ENCODE assay signal across 12 mouse cellular contexts in the genomic region with DNA sequence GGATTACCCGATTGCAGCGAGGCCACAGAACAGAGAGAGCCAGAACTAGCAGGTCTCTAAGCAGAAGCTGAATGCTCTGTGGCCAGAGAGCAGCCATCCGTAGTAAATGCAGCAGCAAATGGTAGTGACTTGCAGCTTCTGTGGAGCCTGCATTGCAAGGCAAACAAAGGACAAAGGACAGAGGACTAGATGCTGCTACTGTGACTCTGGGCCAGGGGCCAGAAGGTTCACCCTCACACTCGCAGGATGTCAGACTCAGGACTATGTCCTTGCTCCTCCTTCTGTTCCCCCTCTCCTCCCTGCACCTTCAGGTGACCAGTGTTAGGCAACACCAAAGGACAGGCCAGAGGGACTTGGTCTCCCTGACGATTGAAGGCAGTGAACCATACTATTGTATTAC.
DNase-seq lines count a peak whose midpoint lies in the region; ATAC-seq and TF ChIP-seq lines count a peak whose summit lies in the region.
"Had no signal": no experiment of that assay in that cellular context is flagged by ENCODE, and none has a peak within 500 bp of the region (broad histone marks: within the 10 kb centered on the region; RNA-seq: fewer than 3 reads in every experiment).

No protein-coding gene starts in this region.

- H3K27me3 ChIP-seq in forebrain, embryonic 15.5 days, result no peaks in the 10 kb centered on the region
- H3K27me3 ChIP-seq in forebrain, embryonic 11.5 days (ENCODE audit: control insufficient read depth, insufficient read depth, low read length), result no peaks in the 10 kb centered on the region
- H3K27me3 ChIP-seq in kidney, adult 2 months (replicated peaks; ENCODE audit: control insufficient read depth, insufficient read depth, low read length), result no peaks in the 10 kb centered on the region
- no peaks in the 10 kb centered on the region for H3K27me3 ChIP-seq in midbrain, embryonic 13.5 days
- H3K27me3 ChIP-seq: forebrain, embryonic 13.5 days; liver, embryonic 13.5 days had no signal

- no peak overlapping the region for H3K27ac ChIP-seq in forebrain, embryonic 15.5 days (replicated peaks)
- no peak overlapping the region for H3K27ac ChIP-seq in forebrain, embryonic 11.5 days (ENCODE audit: low read depth, low read length)
- peak overlapping the region; percentile 8; the same call in 1 of the 2 replicates for H3K27ac ChIP-seq in kidney, adult 2 months (ENCODE audit: insufficient read depth, low read depth, low read length)
- no peak overlapping the region for H3K27ac ChIP-seq in midbrain, embryonic 13.5 days
- H3K27ac ChIP-seq: forebrain, embryonic 13.5 days; liver, embryonic 13.5 days had no signal

- TF ChIP-seq CTCF in brain, embryonic 14.5 days (IDR thresholded peaks at IDR 0.05; ENCODE audit: borderline replicate concordance, extremely low read depth, insufficient read depth, insufficient read length), result no peak
- no peak for TF ChIP-seq CTCF in kidney, adult 2 months (conservative IDR thresholded peaks at IDR 0.05; ENCODE audit: insufficient read depth, insufficient read length, low read depth, low read length)

- DNase-seq in forebrain, embryonic 11.5 days (ENCODE audit: low spot score), result no peak
- peak; percentile 51 for DNase-seq in brain, embryonic 14.5 days (ENCODE audit: low read depth)
- peak; percentile 89 for DNase-seq in kidney, adult 2 months
- DNase-seq in right cerebral cortex, postnatal 36 days (ENCODE audit: low spot score in 2 of 2), result no peak
- DNase-seq in layer of hippocampus, postnatal 25 days (ENCODE audit: extremely low spot score in 1 of 2, low spot score in 1 of 2), result no peak
- no peak for DNase-seq in urinary bladder, postnatal 14 days (ENCODE audit: low spot score)
- DNase-seq: B cell, adult 2 months; liver, embryonic 13.5 days; spleen, adult 18-20 months had no signal

- no peak overlapping the region for H3K4me3 ChIP-seq in forebrain, embryonic 15.5 days
- no peak overlapping the region for H3K4me3 ChIP-seq in forebrain, embryonic 11.5 days (ENCODE audit: low read depth, low read length)
- no peak overlapping the region for H3K4me3 ChIP-seq in kidney, adult 2 months (ENCODE audit: insufficient read depth, low read depth, low read length)
- no peak overlapping the region for H3K4me3 ChIP-seq in midbrain, embryonic 13.5 days (replicated peaks)
- H3K4me3 ChIP-seq: forebrain, embryonic 13.5 days; liver, embryonic 13.5 days had no signal

- no peak overlapping the region for H3K4me2 ChIP-seq in forebrain, embryonic 15.5 days (replicated peaks)
- no peak overlapping the region for H3K4me2 ChIP-seq in forebrain, embryonic 11.5 days (ENCODE audit: low read depth, low read length, severe bottlenecking)
- no peak overlapping the region for H3K4me2 ChIP-seq in midbrain, embryonic 13.5 days (replicated peaks)
- H3K4me2 ChIP-seq: forebrain, embryonic 13.5 days; liver, embryonic 13.5 days had no signal

- no peak overlapping the region for H3K9ac ChIP-seq in forebrain, embryonic 15.5 days (replicated peaks)
- H3K9ac ChIP-seq in forebrain, embryonic 11.5 days (ENCODE audit: low read length), result no peak overlapping the region
- H3K9ac ChIP-seq in midbrain, embryonic 13.5 days (replicated peaks), result no peak overlapping the region
- H3K9ac ChIP-seq: forebrain, embryonic 13.5 days; liver, embryonic 13.5 days had no signal

- no peak for TF ChIP-seq POLR2A in brain, embryonic 14.5 days (IDR thresholded peaks at IDR 0.05; ENCODE audit: borderline replicate concordance, extremely low read depth, insufficient read depth, insufficient read length, poor library complexity, severe bottlenecking)
- TF ChIP-seq POLR2A in kidney, adult 2 months (IDR thresholded peaks at IDR 0.05; ENCODE audit: low read depth, low read length), result no peak

- H3K36me3 ChIP-seq in forebrain, embryonic 15.5 days, result no peaks in the 10 kb centered on the region
- H3K36me3 ChIP-seq in forebrain, embryonic 11.5 days (ENCODE audit: control insufficient read depth, insufficient read depth, low read length), result no peaks in the 10 kb centered on the region
- no peaks in the 10 kb centered on the region for H3K36me3 ChIP-seq in kidney, adult 2 months (ENCODE audit: control insufficient read depth, insufficient read depth, low read length)
- H3K36me3 ChIP-seq in midbrain, embryonic 13.5 days, result no peaks in the 10 kb centered on the region
- H3K36me3 ChIP-seq: liver, embryonic 13.5 days had no signal

- WGBS in forebrain, embryonic 15.5 days, result 23% methylated on average over 5 of the region's 5 CpGs
- WGBS in forebrain, embryonic 11.5 days, result 19% methylated on average over 5 of the region's 5 CpGs
- 23% methylated on average over 5 of the region's 5 CpGs for WGBS in kidney, adult 2 months
- 17% methylated on average over 5 of the region's 5 CpGs for WGBS in midbrain, embryonic 13.5 days

- no peaks in the 10 kb centered on the region for H3K9me3 ChIP-seq in forebrain, embryonic 15.5 days
- no peaks in the 10 kb centered on the region for H3K9me3 ChIP-seq in forebrain, embryonic 11.5 days (ENCODE audit: control insufficient read depth, low read length)
- no peaks in the 10 kb centered on the region for H3K9me3 ChIP-seq in midbrain, embryonic 13.5 days
- H3K9me3 ChIP-seq: forebrain, embryonic 13.5 days; liver, embryonic 13.5 days had no signal

- 0 out of 2 replicates have a peak, but pooled peaks have one; percentile 26 for ATAC-seq in forebrain, embryonic 15.5 days (replicated peaks)
- ATAC-seq in forebrain, embryonic 11.5 days (replicated peaks; ENCODE audit: low FRiP score), result no peak
- ATAC-seq in midbrain, embryonic 13.5 days, result peak; percentile 37; the same call in 1 of the 2 replicates
- ATAC-seq: forebrain, embryonic 13.5 days had no signal

- no peaks in the 10 kb centered on the region for H3K4me1 ChIP-seq in forebrain, embryonic 15.5 days
- H3K4me1 ChIP-seq in forebrain, embryonic 11.5 days (replicated peaks; ENCODE audit: control insufficient read depth, insufficient read depth, low read length), result no peaks in the 10 kb centered on the region
- peaks cover 14% of the 10 kb centered on the region; the same call in 1 of the 2 replicates for H3K4me1 ChIP-seq in kidney, adult 2 months (ENCODE audit: control insufficient read depth, insufficient read depth, low read length)
- peaks cover 20% of the 10 kb centered on the region for H3K4me1 ChIP-seq in midbrain, embryonic 13.5 days (replicated peaks)
- H3K4me1 ChIP-seq: liver, embryonic 13.5 days had no signal

Comparison
In these comparisons a context has a peak if more than half of its experiments do, and no peak if none do; other contexts are left out.
1. DNase-seq: peak in brain, embryonic 14.5 days (single experiment) and kidney, adult 2 months (single experiment); none in forebrain, embryonic 11.5 days (single experiment), right cerebral cortex, postnatal 36 days (0 of 2), layer of hippocampus, postnatal 25 days (0 of 2) and urinary bladder, postnatal 14 days (single experiment).